Mouse (Mus musculus) CD4-positive helper T cell, adult 2 months (primary cell): ENCODE data around the gene Rccd1.

Experiments used
- DNase-seq: peaks from one replicate; pipeline ENCODE4 v3.0.0-alpha.2; 2012; ENCODE audit warnings: low read depth, missing footprints, low spot score

Rccd1 gene

DNA sequence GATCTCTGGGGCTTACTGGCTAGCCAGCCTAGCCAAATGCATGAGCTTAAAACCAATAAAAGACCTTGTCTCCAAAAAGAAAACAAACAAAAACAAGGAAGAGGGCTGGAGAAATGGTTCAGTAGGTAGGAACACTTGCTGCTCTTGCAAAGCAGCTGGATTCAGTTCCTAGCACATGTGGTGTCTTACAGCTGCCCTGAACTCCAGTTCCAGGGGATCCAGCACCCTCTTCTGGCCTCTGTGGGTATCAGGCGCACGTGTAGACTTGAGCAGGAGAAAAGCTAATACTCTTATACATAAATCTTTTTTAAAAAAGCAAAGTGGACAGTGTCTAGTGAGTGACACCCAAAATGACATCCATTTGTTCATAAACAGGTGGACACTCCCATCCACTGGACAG lies 22.7 kb downstream of the Rccd1 start:
- DNase-seq: no peak

DNA sequence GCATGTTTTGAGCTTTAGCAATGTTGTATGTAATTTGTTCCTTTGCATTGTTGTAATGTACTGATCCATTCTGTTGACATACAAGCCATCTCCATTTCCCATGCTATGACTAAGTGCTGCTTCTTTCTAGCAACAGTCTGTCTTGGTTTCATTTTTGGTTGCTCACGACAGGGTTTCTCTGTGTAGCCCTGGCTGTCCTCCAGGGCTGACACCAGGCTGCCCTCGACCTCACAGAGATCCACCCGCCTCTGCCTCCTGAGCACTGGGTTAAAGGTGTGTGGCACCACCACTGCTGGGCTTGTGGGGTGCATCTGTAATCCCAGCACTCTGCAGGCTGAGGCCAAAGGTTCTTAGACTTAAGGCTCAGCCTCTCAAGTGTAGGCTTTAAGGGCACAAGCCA lies 24.7 kb downstream of the Rccd1 start:
- peak; percentile 57 for DNase-seq

DNA sequence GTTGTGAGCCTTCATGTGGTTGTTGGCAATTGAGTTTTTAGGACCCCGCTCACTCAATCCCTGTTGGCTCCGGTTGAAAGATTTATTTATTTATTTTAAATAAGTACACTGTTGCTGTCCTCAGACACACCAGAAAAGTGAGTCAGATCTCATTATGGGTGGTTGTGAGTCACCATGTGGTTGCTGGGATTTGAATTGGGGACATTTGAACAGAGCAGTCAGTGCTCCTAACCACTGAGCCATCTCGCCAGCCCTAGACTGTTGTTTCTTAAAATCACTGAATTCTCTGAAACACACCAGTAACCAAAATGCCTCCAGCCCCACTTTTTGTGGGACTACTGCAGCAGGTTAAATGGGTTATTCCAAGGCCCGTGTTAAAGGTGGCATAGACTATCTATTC lies 25.5 kb downstream of the Rccd1 start:
- peak; percentile 29 for DNase-seq

DNA sequence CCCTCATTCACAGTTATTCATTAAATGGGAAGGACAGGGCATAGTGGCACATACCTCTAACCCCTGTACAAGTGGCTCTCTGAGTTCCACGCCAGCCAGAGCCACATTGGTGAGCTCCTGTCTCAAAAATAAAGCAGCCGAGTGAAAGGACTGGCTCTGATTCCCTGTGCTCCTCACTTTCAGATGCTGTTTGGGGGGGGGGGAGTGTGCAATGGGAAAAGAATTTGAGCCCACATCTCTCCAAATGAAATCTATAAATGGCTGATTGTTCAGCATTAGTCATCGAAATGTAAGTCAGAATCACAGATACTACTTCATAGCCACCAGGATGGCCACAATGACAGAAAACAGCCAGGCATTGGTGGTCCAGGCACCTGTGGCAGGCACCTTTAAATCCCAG lies 27.2 kb downstream of the Rccd1 start:
- no peak for DNase-seq

DNA sequence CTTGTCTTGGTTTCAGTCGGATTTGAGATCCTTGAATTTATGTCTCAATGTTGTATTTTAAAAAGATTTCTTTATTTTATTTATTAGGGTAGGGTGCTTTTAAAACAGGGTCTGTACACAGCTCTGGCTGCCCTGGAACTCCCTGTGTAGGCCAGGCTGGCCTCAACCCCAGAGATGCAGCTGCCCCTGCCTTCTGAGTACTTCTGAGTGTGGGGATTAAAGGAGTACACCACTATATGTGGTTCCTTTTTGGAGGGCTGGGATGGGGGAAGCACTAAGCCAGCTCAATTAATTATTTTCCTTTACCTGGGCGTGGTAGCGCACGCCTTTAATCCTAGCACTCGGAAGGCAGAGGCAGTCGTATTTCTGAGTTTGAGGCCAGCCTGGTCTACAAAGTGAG lies 27.8 kb downstream of the Rccd1 start:
- DNase-seq: no peak

DNA sequence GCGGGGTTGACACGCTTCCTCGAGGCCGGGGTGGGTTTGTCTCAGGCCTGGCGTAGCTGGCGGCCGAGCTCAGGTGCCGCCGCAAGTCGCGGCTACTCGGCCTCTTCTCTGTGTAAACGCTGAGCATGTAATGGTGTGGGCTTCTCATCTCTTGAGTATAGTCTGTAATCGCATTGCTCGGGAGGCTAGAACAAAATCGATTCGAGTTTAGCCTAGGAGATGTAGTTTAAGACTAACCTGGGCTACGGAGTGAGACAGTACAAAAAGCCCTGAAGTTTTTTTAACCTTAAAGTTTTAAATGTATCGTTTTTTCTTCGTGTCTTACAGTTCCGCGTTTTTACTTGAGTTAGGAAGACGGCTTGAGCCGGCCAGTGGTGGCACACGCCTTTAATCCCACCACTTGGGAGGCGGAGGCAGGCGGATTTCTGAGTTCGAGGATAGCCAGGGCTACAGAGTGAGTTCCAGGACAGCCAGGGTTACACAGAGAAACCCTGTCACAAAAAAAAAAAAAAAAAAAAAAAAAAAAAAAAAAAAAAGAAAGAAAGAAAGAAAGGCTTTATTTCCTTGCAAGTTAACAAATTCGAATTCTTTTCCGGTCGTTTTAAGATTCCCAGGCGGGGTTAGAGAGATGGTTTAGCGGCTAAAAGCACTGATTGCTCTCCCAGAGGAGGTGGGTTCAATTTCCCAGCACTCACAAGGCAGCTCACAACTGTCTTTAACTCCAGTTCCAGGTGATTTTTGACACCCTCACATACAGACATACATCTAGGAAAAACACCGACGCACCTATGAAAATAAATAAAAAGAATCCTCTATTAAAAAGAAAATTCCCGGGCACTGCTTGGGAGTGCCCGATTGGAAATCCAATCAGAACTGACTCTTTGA lies 29.2 kb downstream of the Rccd1 start:
- DNase-seq: no peak

DNA sequence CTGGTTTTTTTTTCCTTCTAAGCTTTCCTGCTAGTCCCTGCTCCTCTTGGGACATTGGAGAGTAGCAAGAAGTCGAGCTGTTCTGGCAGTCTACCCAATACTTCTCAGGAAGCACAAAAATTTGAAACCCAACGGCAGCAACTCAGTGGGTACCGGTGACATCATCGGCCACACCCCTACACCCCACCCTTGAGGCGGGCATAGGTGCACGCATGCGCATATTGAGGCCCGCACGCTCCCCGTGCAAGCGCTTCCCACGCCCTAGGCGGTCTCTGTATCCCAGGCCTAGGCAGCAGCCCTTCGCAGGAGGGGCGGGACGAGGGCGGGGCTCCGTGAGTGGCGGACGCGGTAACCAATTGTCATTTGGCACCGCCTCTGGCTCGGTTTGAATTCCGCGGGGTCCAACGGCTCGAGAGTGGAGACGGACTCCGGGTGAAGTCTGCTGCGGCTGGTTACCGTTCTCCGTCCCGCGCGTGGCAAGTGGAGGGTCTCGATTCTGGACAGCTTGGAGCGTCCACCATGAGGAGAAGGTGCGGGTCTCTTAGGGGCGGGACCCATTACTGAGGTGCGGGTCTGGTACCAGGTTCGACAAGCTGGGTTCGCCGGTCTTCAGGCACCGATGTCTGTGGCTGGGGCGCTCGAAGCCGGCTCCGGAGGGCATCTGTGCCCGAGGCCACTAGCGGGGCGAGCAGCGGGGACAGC lies 30.0 kb downstream of the Rccd1 start, which contains the start of gene Prc1:
Gene Prc1 (plus strand): TSS at position 389 of the 702 bp plus-strand sequence.
- peak; percentile 98 for DNase-seq

DNA sequence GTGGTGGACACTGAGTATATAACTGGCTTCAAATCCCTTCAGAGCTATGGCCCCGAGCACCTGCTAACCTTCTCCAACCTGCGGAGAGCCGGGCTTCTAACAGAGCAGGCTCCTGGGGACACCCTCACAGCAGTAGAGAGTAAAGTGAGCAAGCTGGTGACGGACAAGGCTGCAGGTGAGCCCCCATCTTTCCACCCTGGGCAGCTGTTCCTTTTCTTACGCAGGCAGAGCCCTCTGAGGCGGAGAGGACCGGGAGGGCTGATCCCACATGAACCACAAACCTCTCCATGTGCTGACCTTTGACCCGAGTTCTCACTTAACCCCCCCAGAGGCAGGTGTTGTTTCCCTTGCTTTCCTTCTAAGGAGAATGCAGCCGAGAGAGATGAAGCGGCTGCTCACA lies 36.5 kb downstream of the Rccd1 start:
- no peak for DNase-seq

DNA sequence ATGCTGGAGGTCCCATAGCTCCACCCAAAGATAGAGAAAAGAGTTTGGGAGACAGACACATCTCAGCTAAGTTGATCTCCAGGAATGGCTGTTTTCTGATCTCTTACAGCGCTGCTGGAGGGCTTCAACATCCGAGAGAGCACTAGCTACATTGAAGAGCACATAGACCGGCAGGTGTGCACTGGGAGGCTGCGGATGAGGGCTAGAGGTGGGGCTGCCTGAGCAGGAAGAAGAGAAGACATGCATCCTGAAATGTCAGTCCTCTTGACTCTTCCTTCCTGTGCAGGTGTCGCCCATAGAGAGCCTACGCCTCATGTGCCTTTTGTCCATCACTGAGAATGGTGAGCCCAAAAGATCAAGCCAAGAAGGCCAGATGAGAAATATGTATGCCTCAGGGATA lies 38.5 kb downstream of the Rccd1 start:
- DNase-seq: no peak

DNA sequence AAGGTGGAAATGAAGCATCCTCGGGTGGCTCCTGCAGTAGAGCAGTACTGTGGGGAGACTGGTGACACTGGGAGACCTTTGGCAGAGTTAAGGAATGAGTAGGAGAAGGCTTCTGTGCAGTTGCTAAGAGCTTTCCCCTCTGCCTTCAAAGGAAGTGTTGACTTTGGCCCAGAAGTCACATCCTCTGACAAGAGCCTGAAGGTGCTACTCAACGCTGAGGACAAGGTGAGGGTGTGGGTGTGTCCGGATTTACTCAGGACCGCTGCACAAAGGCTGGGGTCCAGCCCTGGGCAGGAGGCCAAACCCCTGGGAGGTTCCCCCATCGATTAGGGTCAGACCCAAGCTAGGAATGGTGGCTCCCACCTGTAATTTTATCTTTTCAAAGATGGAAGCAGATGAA lies 39.9 kb downstream of the Rccd1 start:
- no peak for DNase-seq

DNA sequence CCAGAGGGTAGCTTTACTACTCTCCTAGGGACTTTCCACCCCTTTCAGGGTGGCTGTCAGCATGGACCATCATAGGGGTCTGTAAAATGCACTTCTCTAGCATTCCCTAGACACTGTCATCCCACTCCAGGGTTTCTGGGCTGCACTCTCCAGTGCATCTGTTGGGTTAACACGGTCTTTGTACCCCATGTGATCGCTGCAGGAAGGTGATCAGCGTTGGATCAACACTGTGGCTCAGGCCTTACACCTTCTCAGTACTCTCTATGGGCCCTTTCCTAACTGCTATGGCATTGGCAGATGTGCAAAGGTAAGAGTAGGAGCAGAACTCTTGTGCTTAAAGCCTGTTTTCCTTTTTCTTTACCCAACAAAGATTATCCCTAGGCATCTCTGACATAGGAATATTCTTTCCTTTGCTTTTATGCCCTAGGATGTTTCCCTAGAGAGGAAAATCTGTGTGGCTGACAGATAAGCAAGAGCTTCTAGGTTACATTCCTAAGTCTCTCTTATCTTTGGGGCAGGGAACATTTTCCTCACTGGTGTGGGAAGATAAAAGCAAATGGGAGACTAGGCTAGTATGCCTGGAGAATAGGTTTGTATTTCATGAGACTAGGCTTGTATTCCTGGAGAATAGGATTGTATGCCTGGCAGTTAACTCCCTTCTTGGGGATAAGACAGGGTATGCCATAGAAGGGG lies 40.9 kb downstream of the Rccd1 start:
- no peak for DNase-seq

DNA sequence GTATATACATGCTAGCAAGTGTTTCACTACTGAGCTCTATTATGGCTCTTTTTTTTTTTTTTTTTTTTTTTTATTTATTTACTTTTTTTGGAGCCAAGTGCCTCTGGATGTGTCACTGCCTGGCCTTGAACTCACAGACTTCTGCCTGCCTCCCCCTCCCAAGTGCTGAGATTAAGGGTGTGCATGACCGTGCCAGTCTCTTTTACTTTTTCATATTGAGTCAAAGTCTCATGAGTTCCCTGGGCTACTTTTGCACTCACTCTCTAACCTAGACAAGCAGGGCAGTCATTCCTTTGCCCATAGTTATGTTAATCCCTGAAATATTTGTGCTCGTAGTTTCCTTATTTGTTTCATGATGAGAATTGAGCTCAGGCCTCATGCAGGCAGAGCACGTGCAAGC lies 42.6 kb downstream of the Rccd1 start:
- DNase-seq: no peak

DNA sequence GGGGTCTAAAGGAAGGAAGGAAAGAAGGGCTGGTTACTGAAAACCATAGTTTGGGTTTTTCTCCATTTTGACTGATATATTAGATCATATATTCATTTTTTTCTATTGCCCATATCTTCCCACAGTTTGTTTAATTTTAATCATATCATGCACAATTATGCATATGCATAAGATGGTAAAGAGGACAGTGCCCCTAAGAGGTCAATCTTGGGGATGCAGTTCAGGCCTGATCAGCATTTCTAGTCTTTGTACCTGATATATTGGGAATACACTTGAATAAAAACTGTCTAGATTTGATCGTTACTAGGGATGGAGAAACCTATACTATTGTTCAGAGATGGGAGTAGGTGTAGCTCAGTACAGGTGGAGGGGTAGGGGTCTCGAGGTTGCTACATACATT lies 43.3 kb downstream of the Rccd1 start:
- DNase-seq: no peak

DNA sequence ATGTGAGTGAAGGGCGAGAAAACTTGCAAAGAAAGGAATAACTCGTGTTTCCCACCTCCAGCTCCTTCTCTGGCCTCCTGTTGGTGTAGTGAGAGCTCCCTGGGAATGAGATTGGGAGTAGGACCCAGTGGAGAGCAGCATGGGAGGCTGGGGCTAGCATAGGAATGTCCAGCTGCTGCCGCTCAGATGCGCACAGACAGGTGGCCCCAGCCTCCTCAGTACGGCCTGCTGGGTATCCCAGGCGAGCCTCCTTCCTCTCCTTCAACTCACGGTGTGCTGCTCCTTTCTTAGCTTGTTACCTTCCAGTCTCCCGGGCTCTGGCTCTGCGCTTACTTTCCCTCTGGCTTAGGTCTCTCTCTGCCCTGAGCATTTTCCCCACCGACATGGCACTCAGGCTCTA lies 44.2 kb downstream of the Rccd1 start:
- no peak for DNase-seq

DNA sequence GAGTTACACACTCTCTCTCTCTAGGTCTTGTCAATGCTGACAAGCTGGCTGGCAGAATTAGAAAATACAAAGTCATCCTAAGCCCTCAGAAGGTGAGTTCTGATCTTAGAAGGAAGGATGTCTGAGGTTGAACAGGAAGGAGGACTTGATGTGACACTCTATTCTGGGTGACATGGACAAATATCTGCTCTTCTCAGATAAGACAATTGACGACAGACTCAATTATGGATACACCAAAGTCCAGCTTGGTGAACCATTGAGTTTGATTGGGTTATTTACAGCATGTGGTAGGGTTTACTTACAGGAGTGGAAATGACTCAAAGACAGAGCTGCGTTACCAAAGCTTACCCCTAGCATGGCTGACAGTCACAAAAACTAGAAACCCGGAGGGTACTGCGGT lies 47.9 kb downstream of the Rccd1 start:
- no peak for DNase-seq

DNA sequence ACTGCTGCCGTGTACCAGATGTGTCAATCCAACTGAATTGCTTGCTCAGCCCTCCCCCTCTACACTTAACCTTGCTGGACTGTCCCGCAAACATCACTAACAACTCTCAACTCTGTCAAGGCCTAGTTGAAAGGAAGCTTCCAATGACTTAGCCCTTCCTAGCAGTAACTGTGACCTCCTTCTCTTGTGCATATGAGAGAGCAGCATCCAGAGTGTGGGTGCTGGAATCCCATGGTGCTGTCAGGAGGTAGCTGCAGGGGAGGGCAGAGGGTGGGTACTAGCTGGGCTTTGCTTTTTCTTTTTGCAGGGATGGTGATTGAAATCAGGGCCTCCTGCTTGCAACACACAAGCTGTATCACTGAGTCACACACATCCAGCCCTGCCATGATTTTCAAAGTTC lies 50.8 kb downstream of the Rccd1 start:
- DNase-seq: no peak

DNA sequence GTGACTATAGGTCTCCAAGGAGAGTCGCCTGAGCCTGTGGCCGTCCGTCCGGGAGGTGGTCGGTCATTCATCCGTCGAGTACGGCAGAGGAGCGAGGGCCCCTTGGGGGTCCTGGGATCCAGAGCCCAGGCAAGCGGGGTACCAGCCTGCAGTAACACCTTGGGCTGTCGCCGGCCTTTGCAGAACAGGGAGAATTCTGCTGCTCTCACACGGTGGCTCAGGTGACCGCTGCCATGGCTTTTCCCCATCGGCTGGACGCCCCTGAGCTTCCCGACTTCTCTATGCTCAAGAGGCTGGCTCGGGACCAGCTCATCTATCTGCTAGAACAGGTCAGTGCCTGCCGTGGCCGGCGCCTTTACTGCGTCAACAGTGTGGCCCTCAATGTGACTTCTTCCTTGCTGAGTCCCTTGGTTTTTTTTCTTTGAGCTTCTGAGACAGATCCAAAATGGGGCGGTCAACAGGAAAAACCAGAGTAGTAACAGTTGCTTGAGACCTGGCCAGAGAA lies 54.5 kb downstream of the Rccd1 start:
- DNase-seq: no peak

DNA sequence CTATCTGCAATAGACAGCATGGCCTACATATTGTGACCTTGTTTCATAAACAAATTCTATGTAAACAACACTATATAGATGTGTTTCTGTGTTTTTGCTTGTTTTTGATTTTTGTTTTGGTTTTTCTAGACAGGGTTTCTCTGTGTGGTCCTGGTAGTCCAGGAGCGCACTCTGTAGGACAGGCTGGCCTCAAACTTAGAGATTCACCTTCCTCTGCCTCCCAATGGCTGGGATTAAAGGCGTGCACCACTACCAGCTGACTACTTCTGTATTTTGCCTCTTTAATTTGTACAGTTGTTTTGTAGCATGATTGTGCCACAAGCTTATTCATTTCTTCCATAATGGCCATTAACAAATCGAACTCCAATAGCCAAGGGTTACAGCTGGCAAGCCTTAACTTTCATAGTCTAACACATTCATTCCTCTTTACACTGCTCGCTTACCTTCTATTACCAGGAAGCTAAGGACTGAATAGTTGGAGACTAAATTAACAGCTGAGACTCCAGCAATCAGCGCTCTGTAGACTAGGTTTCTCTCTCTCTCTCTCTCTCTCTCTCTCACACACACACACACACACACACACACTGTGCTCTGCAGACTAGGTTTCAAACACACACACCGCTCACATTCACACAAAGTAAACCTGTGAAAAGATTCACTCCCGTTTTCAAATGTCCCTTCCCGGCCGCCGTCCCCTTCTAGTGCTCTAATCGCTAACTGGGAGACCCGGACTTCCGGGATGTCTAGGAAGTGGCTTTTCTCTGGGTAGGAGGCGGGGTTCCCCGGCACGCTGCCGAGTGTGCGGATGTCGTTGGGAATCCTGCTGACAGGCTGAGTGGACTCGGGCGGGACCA lies 55.1 kb downstream of the Rccd1 start, which contains the start of gene Vps33b:
Gene Vps33b (plus strand): TSS at position 753 of the 854 bp plus-strand sequence.
- DNase-seq: peak; percentile 95

DNA sequence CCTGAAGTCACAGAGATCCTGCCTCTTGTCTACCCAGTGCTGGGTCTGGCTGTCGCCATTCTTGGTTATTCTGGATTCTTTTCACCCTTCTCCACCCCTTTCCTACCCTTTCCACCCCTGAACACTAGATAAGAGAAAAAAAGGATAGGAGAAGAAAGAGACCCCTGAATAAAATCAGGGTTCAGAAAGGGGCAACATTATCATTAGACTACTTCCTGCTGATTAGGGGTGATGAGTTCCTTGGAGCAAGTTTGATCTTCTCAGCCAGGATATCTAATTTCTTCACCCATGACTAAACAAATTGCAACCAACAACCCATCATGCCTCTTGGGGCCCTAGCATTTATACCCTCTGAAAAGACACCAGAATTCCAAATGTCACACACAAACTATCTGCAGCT lies 56.5 kb downstream of the Rccd1 start:
- no peak for DNase-seq

DNA sequence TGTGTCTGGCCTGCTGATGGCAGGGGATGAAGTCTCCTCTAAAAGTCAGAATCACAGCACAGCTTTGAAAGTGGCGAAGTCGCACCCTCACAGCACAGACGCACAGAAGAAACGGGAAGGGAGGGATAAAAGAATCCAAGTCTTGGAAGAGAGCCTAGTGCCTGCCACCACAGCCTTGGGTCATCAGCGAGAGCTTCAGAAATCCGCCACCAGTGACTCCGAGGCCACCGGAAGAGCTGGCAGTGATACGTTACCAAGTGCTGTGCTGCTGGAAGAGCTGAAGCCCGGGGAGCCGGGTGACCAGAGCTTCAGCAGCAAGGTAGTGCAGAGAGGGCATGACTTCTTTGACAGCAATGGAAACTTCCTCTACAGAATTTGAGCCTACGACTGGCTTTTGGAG lies 59.6 kb downstream of the Rccd1 start:
- DNase-seq: no peak

DNA sequence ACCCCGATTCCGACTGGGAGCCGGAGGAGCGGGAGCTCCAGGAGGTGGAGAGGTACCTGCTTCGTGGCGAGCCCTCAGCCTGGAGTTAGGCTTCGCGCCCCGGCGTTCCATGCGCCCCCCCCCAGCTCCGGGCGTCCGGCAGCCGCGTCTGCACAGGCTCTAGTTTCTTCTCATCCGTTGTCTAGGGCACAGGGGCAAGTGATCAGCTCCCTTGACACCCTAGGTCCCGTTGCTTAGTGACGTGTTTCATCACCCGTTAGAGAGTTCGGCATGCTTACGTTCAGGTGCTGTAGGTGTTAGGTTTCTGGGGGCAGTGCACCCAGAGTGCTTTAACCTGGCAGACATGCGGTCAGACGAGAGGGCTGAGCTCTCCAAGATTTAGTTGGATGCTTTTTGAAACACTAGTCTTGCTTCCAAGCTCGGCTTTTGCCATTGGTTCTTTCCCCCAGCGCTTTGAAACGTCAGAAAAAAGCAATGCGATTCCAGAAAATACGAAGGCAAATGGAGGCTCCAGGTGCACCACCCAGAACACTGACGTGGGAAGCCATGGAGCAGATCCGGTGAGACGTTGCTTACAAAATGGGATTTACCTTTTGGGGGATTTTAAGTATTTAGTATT lies 62.8 kb downstream of the Rccd1 start:
- no peak for DNase-seq
